Mouse (Mus musculus) heart, embryonic 10.5 days (tissue): ENCODE data around the gene Rbm3. TPM values are rescaled to one million over a fixed set of nuclear protein-coding genes. Genes with fewer than 3 reads are reported as not detected.
"Not testable (repeated sequence)": the region's sequence is repeated elsewhere in the genome, so short reads cannot be mapped to it uniquely, and the experiment has no call there.

ENCODE experiments used
- DNase-seq: peaks from one replicate; pipeline ENCODE4 v3.0.0-alpha.2; 2017; ENCODE audit warnings: low spot score
- H3K27ac ChIP-seq: fragments of 300-500 bp; sonication (generic); 2 replicates; pipeline ENCODE4 v1.5.1; 2016; ENCODE audit warnings: mild to moderate bottlenecking
- H3K27me3 ChIP-seq: fragments of 300-500 bp; sonication (generic); 2 replicates; pipeline ENCODE4 v1.6.1; 2016; ENCODE audit warnings: mild to moderate bottlenecking; ENCODE audit not compliant: poor library complexity, insufficient read depth, severe bottlenecking
- H3K36me3 ChIP-seq: fragments of 300-500 bp; sonication (generic); 2 replicates; pipeline ENCODE4 v1.6.1; 2016; ENCODE audit warnings: mild to moderate bottlenecking, moderate library complexity
- H3K4me1 ChIP-seq: fragments of 300-500 bp; sonication (generic); 2 replicates; pipeline ENCODE4 v1.6.1; 2016; ENCODE audit warnings: mild to moderate bottlenecking
- H3K4me3 ChIP-seq: fragments of 300-500 bp; sonication (generic); 2 replicates; pipeline ENCODE4 v1.5.1; 2016; ENCODE audit warnings: mild to moderate bottlenecking, moderate library complexity
- H3K9me3 ChIP-seq: fragments of 300-500 bp; sonication (generic); 2 replicates; pipeline ENCODE4 v1.6.1; 2016; ENCODE audit warnings: mild to moderate bottlenecking, moderate library complexity
- WGBS: fragments of 180-500 bp; shearing (Covaris S2); methylation state at CpG from one replicate; pipeline ENCODE4 v1.1.7; 2016; 5-methylcytosine and 5-hydroxymethylcytosine counted together
- polyA plus RNA-seq: library from polyadenylated mRNA; unstranded; fragments of >200 nt; fragmentation: Nextera tagmentation; extraction: Ambion mirVana; gene quantifications from 2 replicates; pipeline ENCODE4 v1.2.1, GENCODE M21; 2016

Gene Rbm3
- polyA plus RNA-seq, 1 experiment from 2014 or later: 398 TPM

DNA sequence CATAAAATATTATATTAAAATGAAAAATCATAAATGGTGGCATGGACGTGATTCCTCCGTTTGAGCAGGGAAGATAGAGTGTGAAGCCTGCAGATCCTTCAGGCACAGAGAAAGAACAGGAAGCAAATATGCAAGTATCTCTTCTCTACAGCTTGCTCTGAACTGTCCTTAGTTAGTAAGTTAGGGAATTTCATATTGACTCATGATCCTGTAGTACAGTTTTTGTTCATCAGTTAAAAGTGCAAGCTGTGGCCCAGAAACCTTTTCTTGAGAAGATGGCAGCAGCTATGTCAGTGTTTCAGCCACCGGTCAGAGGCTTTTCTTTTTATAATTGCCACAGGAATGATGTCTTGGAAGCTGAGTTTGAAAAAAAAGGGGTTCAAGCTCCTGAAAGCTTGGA is 40.7 kb downstream of the Rbm3 start:
- no peaks in the 10 kb centered on the region for H3K27me3 ChIP-seq
- H3K4me1 ChIP-seq: 0 out of 2 replicates have a peak, but pooled peaks cover 4% of the 10 kb centered on the region
- no peak overlapping the region for H3K27ac ChIP-seq
- WGBS: 88% methylated on average over 3 of the region's 3 CpGs
- no peaks in the 10 kb centered on the region for H3K9me3 ChIP-seq
- H3K4me3 ChIP-seq: no peak overlapping the region
- no peaks in the 10 kb centered on the region for H3K36me3 ChIP-seq
- DNase-seq: no peak

DNA sequence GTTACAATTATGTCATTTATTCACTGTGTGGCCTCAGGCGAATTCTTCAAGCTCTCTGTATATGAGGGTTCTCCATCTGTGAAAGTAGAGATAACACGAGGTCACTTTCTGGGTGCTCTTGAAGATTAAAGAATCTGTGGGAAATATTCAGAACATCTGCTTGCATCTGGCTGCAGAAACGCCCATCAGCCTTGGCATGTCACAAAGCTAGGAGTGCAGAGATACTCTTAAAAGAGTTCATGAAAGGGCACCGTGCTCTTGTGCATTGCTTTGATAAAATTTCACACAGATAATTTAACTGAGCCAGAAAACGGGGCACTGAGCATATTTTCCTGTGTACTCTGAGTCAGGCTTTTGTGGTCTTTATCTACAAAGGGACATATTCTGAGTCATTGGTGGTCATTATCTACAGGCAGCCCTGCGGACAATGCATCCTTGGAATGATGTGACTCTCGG is 43.4 kb downstream of the Rbm3 start:
- DNase-seq: peak; percentile 78
- no peak overlapping the region for H3K27ac ChIP-seq
- 0 out of 2 replicates have a peak, but pooled peaks cover 4% of the 10 kb centered on the region for H3K4me1 ChIP-seq
- WGBS: 46% methylated on average over 7 of the region's 7 CpGs
- no peaks in the 10 kb centered on the region for H3K27me3 ChIP-seq
- no peaks in the 10 kb centered on the region for H3K36me3 ChIP-seq
- H3K4me3 ChIP-seq: no peak overlapping the region
- no peaks in the 10 kb centered on the region for H3K9me3 ChIP-seq

DNA sequence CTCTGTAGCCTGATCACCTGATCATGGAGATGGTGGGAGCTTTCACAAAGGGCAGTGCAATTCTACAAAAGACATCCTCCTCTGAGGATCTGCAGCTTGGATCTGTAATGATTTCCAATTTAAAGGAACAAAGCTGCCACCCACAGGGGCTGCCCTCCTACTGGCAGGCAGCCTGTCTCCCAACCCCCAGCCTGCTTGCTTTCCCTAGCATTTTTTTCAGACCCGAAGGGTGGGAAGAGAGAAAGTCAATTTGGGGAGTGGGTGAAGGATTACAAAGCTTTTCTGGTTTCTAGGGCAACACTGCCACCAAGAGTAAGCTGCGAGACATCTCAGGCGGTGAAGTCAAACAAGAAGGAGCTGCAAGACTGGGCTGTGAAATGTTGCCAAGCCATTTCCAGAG is 44.7 kb downstream of the Rbm3 start:
- no peaks in the 10 kb centered on the region for H3K27me3 ChIP-seq
- no peak for DNase-seq
- H3K4me3 ChIP-seq: no peak overlapping the region
- H3K36me3 ChIP-seq: no peaks in the 10 kb centered on the region
- 0 out of 2 replicates have a peak, but pooled peaks cover 4% of the 10 kb centered on the region for H3K4me1 ChIP-seq
- H3K27ac ChIP-seq: no peak overlapping the region
- H3K9me3 ChIP-seq: no peaks in the 10 kb centered on the region
- 15% methylated on average over 3 of the region's 3 CpGs for WGBS

GRCm38 (mm10) chrX:8099435-8099834 is 46.2 kb downstream of the Rbm3 start:
- no peak for DNase-seq
- WGBS: 59% methylated on average over 4 of the region's 4 CpGs
- Histone ChIP-seq H3K36me3 (no peaks in the 10 kb centered on the region), H3K4me3 (no peak overlapping the region), H3K27ac (no peak overlapping the region), H3K4me1 (0 out of 2 replicates have a peak, but pooled peaks cover 4% of the 10 kb centered on the region), H3K9me3 (no peaks in the 10 kb centered on the region), H3K27me3 (no peaks in the 10 kb centered on the region)

DNA sequence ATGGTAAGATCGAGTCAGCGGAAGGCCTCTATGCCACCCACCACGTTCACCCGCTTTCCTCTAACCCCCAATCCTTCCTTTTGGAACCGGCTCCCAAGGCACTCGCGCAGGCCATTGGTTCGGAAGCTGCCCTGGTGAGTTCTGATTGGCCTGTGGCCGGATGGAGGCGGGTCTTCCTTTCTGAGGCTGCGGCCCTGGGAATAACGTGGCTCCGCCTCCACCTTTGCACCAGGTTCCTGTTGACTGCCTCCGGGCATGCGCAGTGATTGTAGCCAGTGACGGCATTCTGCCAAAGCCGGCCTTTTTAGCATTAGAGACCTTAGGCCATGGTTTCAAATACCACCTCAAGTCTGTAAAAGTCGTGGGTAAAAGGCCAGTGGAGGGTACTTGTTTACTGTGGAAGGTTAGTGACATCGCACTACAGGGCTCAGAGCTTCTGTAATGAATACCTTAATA is 48.9 kb downstream of the Rbm3 start:
- Histone ChIP-seq H3K36me3 (no peaks in the 10 kb centered on the region), H3K4me1 (0 out of 2 replicates have a peak, but pooled peaks cover 4% of the 10 kb centered on the region), H3K9me3 (no peaks in the 10 kb centered on the region), H3K27ac (peak overlapping the region; percentile 77), H3K27me3 (no peaks in the 10 kb centered on the region), H3K4me3 (peak overlapping the region; percentile 51)
- WGBS: 17% methylated on average over 19 of the region's 19 CpGs
- DNase-seq: peak; percentile 98

DNA sequence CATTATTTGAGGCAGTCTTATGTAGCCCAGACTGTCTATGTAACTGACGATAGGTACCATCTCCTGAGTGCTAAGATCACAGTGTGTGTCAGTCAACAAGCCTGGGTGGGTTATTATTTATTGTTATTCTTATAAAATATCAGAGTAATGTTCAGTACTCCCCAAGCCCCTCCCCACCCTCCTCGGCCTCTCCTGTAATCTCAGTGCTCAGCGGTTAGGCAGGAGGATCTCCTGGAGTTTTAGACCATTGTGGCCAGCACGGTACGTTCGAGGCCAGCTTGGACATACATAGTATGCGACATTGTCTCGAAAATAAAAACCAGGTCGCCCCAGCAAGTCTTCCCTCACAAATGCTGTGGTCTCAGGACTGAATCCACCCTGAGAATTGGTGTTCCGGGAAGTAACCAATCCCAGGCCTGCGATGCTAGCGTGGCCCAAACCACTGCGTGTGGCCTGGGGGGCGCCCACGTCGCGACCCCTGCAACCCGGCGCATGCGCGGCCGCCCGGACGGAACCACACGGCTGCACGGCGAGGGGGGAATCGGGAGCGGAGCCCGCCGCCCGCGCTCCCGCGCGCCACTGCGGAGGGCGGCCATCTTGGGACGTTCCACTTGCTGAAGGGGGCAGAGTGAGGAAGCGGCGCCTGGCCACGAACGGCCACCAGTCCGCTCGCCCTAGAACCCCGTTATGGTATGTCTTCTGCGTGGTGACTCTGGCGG is 49.5 kb downstream of the Rbm3 start:
- H3K36me3 ChIP-seq, H3K4me1 ChIP-seq, H3K27me3 ChIP-seq, DNase-seq, H3K9me3 ChIP-seq: not testable (repeated sequence)
- Histone ChIP-seq H3K27ac (peak overlapping the region; percentile 77), H3K4me3 (peak overlapping the region; percentile 51)
- WGBS: 10% methylated on average over 39 of the region's 48 CpGs

DNA sequence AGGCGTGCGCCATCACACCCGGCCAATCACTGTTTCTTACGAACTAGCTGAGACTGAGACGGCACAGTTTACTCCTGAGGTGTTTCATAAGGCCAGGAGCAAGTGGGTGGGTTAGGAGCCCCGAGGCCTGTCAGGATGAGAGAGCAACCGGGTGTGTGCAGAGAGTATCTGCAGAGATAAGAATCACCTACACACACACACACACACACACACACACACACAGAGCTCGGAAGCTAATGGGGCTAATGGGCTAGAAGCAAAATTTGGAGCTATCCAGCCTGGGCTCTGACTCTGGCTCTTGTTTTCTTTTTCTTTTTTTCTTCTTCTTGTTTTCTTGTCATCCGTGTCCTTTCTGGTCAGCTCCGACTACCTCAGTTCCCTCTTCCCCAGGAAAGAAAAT is 50.1 kb downstream of the Rbm3 start:
- WGBS: 74% methylated on average over 10 of the region's 10 CpGs
- no peaks in the 10 kb centered on the region for H3K27me3 ChIP-seq
- DNase-seq: no peak
- H3K4me3 ChIP-seq: peak overlapping the region; percentile 43
- H3K9me3 ChIP-seq: no peaks in the 10 kb centered on the region
- no peak overlapping the region for H3K27ac ChIP-seq
- no peaks in the 10 kb centered on the region for H3K36me3 ChIP-seq
- H3K4me1 ChIP-seq: no peaks in the 10 kb centered on the region

- not testable (repeated sequence) for H3K4me1 ChIP-seq, DNase-seq, H3K27ac ChIP-seq, H3K4me3 ChIP-seq, H3K36me3 ChIP-seq, H3K9me3 ChIP-seq, H3K27me3 ChIP-seq
- WGBS: 79% methylated on average over 5 of the region's 5 CpGs
Measured at GRCm38 (mm10) chrX:8090954-8091347, 54.7 kb downstream of the Rbm3 start.

DNA sequence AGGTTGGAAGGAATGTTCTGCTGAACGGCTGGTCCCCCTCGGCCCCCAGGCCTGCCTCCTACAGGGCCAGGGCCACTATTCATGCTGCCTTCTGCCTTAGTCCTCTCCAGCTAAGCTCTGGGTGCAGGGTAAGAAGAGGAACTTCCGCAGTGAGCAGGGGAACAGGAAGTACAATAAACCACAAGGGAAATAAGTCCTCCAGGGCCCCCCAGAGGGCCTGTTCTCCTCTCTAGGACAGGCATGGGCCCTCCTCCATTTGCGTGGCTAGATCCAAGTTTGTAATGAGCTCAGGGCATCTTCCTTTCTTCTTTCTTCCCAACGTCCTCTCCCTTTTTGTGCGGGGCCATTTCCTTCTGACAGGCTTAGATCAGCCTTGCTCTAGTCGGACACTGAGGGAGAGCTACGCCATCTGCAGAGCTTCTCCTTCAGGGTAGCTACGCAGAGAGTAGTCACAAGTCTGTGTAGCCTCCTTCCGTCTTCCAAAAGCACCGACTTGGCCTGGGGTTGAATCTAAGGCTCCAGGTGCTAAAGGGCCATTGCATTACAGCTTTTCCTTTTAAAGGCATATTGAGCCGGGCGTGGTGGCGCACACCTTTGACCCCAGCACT is 55.2 kb downstream of the Rbm3 start, which contains the start of gene Was:
Was (minus strand) TSS at position 153 of the 608 bp plus-strand sequence.
- Histone ChIP-seq H3K4me3 (no peak within 1 kb of the TSS), H3K27me3 (no peaks in the 10 kb centered on the region), H3K27ac (no peak within 1 kb of the TSS), H3K4me1 (no peaks in the 10 kb centered on the region), H3K36me3 (no peaks in the 10 kb centered on the region), H3K9me3 (no peaks in the 10 kb centered on the region)
- DNase-seq: no peak
- 81% methylated on average over 14 of the region's 14 CpGs for WGBS

DNA sequence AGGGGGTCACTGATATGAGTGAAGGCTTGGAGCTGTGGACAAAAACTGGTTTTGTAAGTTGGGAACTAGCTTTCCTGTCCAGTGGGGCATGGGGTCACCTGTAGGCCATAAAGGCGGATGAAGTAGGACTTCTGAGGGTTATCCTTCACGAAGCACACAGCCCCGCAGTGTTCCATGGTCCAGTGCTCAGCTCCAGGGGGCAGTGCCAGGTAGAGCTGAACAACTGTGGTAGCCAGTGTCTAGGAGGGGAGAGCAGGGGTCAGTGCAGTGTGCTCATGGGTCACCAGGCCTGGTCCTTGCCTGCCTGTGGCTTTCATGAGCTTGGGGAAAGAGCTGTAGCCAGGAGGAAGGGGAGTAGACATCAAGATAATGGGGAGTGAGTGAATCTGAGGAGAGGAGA is 55.9 kb downstream of the Rbm3 start:
- Histone ChIP-seq H3K4me3 (no peak overlapping the region), H3K36me3 (no peaks in the 10 kb centered on the region), H3K27me3 (no peaks in the 10 kb centered on the region), H3K9me3 (no peaks in the 10 kb centered on the region), H3K27ac (no peak overlapping the region), H3K4me1 (no peaks in the 10 kb centered on the region)
- DNase-seq: no peak
- WGBS: 88% methylated on average over 3 of the region's 3 CpGs

Other genes starting within 250 kb of the Rbm3 start
- gene Pqbp1, start 246.6 kb downstream of the Rbm3 start, polyA plus RNA-seq: 80.4 and 107 TPM in 2 replicates
- 140 and 156 TPM in 2 replicates for gene Timm17b, start 246.5 kb downstream of the Rbm3 start, polyA plus RNA-seq
- not detected in 2 replicates for gene Gm10491, start 238.0 kb downstream of the Rbm3 start, polyA plus RNA-seq
- gene Gm10490, start 236.3 kb downstream of the Rbm3 start, polyA plus RNA-seq: 0.45 TPM in 1 of 2 replicates, not detected in the other
- gene Pcsk1n, start 226.1 kb downstream of the Rbm3 start, polyA plus RNA-seq: 0.12 and 0.60 TPM in 2 replicates
- not detected in 2 replicates for gene Eras, start 217.3 kb downstream of the Rbm3 start, polyA plus RNA-seq
- gene Hdac6, start 198.0 kb downstream of the Rbm3 start, polyA plus RNA-seq: 36.4 and 36.9 TPM in 2 replicates
- 18.0 and 20.2 TPM in 2 replicates for gene Gata1, start 167.8 kb downstream of the Rbm3 start, polyA plus RNA-seq
- gene Glod5, start 127.4 kb downstream of the Rbm3 start, polyA plus RNA-seq: not detected in 2 replicates
- gene Suv39h1, start 71.1 kb downstream of the Rbm3 start, polyA plus RNA-seq: 64.2 and 71.7 TPM in 2 replicates
- 0.20 and 0.74 TPM in 2 replicates for gene Was, start 55.4 kb downstream of the Rbm3 start, polyA plus RNA-seq
- gene Wdr13, start 13.0 kb downstream of the Rbm3 start, polyA plus RNA-seq: 21.8 and 25.0 TPM in 2 replicates
- gene Tbc1d25, start 30.3 kb upstream of the Rbm3 start, polyA plus RNA-seq: 10.3 and 11.9 TPM in 2 replicates
- 29.6 and 30.1 TPM in 2 replicates for gene Ebp, start 47.6 kb upstream of the Rbm3 start, polyA plus RNA-seq
- 4.6 and 5.5 TPM in 2 replicates for gene Porcn, start 60.6 kb upstream of the Rbm3 start, polyA plus RNA-seq
- gene Ftsj1, start 106.5 kb upstream of the Rbm3 start, polyA plus RNA-seq: 30.3 and 40.3 TPM in 2 replicates
- gene Slc38a5, start 125.3 kb upstream of the Rbm3 start, polyA plus RNA-seq: 15.0 and 16.5 TPM in 2 replicates
- not detected in 2 replicates for gene Ssxb10, start 181.5 kb upstream of the Rbm3 start, polyA plus RNA-seq
- gene Ssxb9, start 221.1 kb upstream of the Rbm3 start, polyA plus RNA-seq: not detected in 2 replicates